Mouse (Mus musculus) midbrain, embryonic 16.5 days (tissue): ENCODE results near the gene Dclk1. TPM values are rescaled to one million over a fixed set of nuclear protein-coding genes. Genes with fewer than 3 reads are reported as not detected.

Experiments
- ATAC-seq: fragments of 200-750 bp; cut with Nextera tagmentation; 2 replicates; pipeline ENCODE4 v1.8.0; 2017; ENCODE audit warnings: moderate TSS enrichment
- H3K27ac ChIP-seq: fragments of 300-500 bp; sonication (generic); 2 replicates; pipeline ENCODE4 v1.5.1; 2014; ENCODE audit warnings: mild to moderate bottlenecking, low read length, mixed read lengths
- H3K27me3 ChIP-seq: fragments of 300-500 bp; sonication (generic); 2 replicates; pipeline ENCODE4 v1.6.1; 2014; ENCODE audit warnings: low read depth, low read length, mixed read lengths; ENCODE audit not compliant: control insufficient read depth, insufficient read depth
- H3K36me3 ChIP-seq: fragments of 300-500 bp; sonication (generic); 2 replicates; pipeline ENCODE4 v1.6.1; 2014; ENCODE audit warnings: mild to moderate bottlenecking, low read length, moderate library complexity, mixed read lengths; ENCODE audit not compliant: control insufficient read depth, insufficient read depth
- H3K4me1 ChIP-seq: fragments of 300-500 bp; sonication (generic); 2 replicates; pipeline ENCODE4 v1.6.1; 2014; ENCODE audit warnings: mild to moderate bottlenecking, low read length, mixed read lengths; ENCODE audit not compliant: control insufficient read depth, insufficient read depth
- H3K4me2 ChIP-seq: fragments of 300-500 bp; sonication (generic); 2 replicates; pipeline ENCODE4 v1.6.1; 2014; ENCODE audit warnings: mild to moderate bottlenecking, low read length, mixed read lengths
- H3K4me3 ChIP-seq: fragments of 300-500 bp; sonication (generic); 2 replicates; pipeline ENCODE4 v1.5.1; 2014; ENCODE audit warnings: low read depth, mild to moderate bottlenecking, low read length, moderate library complexity, mixed read lengths
- H3K9ac ChIP-seq: fragments of 300-500 bp; sonication (generic); 2 replicates; pipeline ENCODE4 v1.6.1; 2014; ENCODE audit warnings: low read depth, low read length, mixed read lengths
- H3K9me3 ChIP-seq: fragments of 300-500 bp; sonication (generic); replicated peaks from 2 replicates; pipeline ENCODE4 v1.6.1; 2014; ENCODE audit warnings: mild to moderate bottlenecking, low read length, mixed read lengths; ENCODE audit not compliant: control insufficient read depth, poor library complexity, severe bottlenecking
- WGBS: fragments of 180-500 bp; shearing (Covaris S2); extraction: QIAGEN DNeasy Blood & Tissue Kit; methylation state at CpG from one replicate; pipeline ENCODE4 v1.1.7; 2014; 5-methylcytosine and 5-hydroxymethylcytosine counted together
- polyA plus RNA-seq: library from polyadenylated mRNA; unstranded; fragments of >200 nt; fragmentation: Nextera tagmentation; extraction: Ambion mirVana; gene quantifications from 2 replicates; pipeline ENCODE4 v1.2.1, GENCODE M21; 2015

The Dclk1 gene
- polyA plus RNA-seq, 1 experiment from 2014 or later: 293 TPM

DNA sequence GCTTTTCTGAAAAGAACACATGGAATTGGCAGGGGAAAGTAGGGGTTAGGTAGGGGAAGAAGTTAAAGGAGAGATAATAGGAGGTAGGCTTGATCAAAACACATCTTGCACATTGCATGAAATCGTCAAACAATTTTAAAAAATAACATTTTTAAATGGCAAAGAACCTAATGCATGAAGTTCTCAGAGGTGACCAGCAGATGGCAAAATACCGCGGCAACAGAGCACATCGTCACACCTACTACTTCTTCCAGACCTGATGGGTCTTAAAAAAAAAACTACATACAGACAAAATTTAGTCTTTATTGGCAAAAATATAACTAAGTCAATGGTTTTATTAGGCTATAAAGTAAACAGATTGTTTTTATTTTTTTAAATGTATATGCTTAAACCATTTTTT, 252.2 kb downstream of the Dclk1 start:
- 45% methylated on average over 4 of the region's 4 CpGs for WGBS
- ATAC-seq: no peak
- H3K9me3 ChIP-seq: no peaks in the 10 kb centered on the region
- H3K27me3 ChIP-seq: no peaks in the 10 kb centered on the region
- no peak overlapping the region for H3K4me3 ChIP-seq
- H3K4me2 ChIP-seq: no peak overlapping the region
- no peak overlapping the region for H3K9ac ChIP-seq
- peaks cover 22% of the 10 kb centered on the region for H3K36me3 ChIP-seq
- H3K4me1 ChIP-seq: 0 out of 2 replicates have a peak, but pooled peaks cover 2% of the 10 kb centered on the region
- H3K27ac ChIP-seq: no peak overlapping the region

GRCm38 (mm10) chr3:55495231-55495630, 253.1 kb downstream of the Dclk1 start:
- H3K27ac ChIP-seq: no peak overlapping the region
- 73% methylated on average over 7 of the region's 7 CpGs for WGBS
- no peak overlapping the region for H3K4me2 ChIP-seq
- H3K9ac ChIP-seq: no peak overlapping the region
- peaks cover 23% of the 10 kb centered on the region for H3K36me3 ChIP-seq
- 0 out of 2 replicates have a peak, but pooled peaks cover 2% of the 10 kb centered on the region for H3K4me1 ChIP-seq
- H3K4me3 ChIP-seq: no peak overlapping the region
- H3K9me3 ChIP-seq: no peaks in the 10 kb centered on the region
- no peaks in the 10 kb centered on the region for H3K27me3 ChIP-seq
- no peak for ATAC-seq

GRCm38 (mm10) chr3:55495866-55496265, 253.7 kb downstream of the Dclk1 start:
- Histone ChIP-seq H3K4me3 (no peak overlapping the region), H3K9me3 (no peaks in the 10 kb centered on the region), H3K4me2 (no peak overlapping the region), H3K27me3 (no peaks in the 10 kb centered on the region), H3K36me3 (peaks cover 23% of the 10 kb centered on the region), H3K4me1 (0 out of 2 replicates have a peak, but pooled peaks cover 2% of the 10 kb centered on the region), H3K27ac (no peak overlapping the region), H3K9ac (no peak overlapping the region)
- ATAC-seq: no peak
- WGBS: 14% methylated on average over 4 of the region's 4 CpGs

GRCm38 (mm10) chr3:55496462-55496941, 254.3 kb downstream of the Dclk1 start:
- ATAC-seq: no peak
- WGBS: 73% methylated on average over 9 of the region's 9 CpGs

DNA sequence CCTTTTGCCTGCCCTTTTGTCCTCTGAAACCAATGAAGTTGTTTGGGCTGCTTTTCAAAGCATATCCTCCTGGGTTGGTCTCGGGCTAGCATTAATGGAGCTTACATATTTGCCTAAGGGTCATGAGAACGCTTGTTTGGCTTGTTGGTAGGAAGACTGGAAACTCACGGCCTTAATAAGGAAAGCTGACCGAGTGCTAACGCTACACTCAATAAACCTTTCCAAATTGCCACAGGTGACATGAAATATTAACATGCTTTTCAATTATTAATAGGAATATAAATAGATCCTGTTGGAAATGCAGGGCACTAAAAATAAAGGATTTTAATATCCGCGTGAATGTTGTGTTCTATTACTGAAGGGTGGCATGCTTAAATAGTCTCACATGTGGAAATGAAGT, 257.1 kb downstream of the Dclk1 start:
- Histone ChIP-seq H3K4me1 (0 out of 2 replicates have a peak, but pooled peaks cover 2% of the 10 kb centered on the region), H3K9ac (no peak overlapping the region), H3K9me3 (no peaks in the 10 kb centered on the region), H3K36me3 (peaks cover 40% of the 10 kb centered on the region), H3K4me3 (no peak overlapping the region), H3K27ac (peak overlapping the region; percentile 53), H3K4me2 (no peak overlapping the region), H3K27me3 (no peaks in the 10 kb centered on the region)
- peak; percentile 55; the same call in 1 of the 2 replicates for ATAC-seq
- WGBS: 62% methylated on average over 7 of the region's 7 CpGs

More at GRCm38 (mm10) chr3:55496462-55496941, 254.3 kb downstream of the Dclk1 start:
- Histone ChIP-seq H3K9ac (no peak overlapping the region), H3K4me2 (no peak overlapping the region), H3K27me3 (no peaks in the 10 kb centered on the region), H3K36me3 (peaks cover 25% of the 10 kb centered on the region), H3K27ac (no peak overlapping the region), H3K4me1 (0 out of 2 replicates have a peak, but pooled peaks cover 2% of the 10 kb centered on the region), H3K9me3 (no peaks in the 10 kb centered on the region), H3K4me3 (no peak overlapping the region)

GRCm38 (mm10) chr3:55510198-55510597, 268.0 kb downstream of the Dclk1 start:
- H3K9ac ChIP-seq: no peak overlapping the region
- no peaks in the 10 kb centered on the region for H3K9me3 ChIP-seq
- H3K27me3 ChIP-seq: no peaks in the 10 kb centered on the region
- ATAC-seq: no peak
- H3K4me1 ChIP-seq: no peaks in the 10 kb centered on the region
- H3K4me3 ChIP-seq: no peak overlapping the region
- WGBS: 86% methylated on average over 7 of the region's 7 CpGs
- no peak overlapping the region for H3K4me2 ChIP-seq
- peaks cover 38% of the 10 kb centered on the region for H3K36me3 ChIP-seq
- no peak overlapping the region for H3K27ac ChIP-seq

DNA sequence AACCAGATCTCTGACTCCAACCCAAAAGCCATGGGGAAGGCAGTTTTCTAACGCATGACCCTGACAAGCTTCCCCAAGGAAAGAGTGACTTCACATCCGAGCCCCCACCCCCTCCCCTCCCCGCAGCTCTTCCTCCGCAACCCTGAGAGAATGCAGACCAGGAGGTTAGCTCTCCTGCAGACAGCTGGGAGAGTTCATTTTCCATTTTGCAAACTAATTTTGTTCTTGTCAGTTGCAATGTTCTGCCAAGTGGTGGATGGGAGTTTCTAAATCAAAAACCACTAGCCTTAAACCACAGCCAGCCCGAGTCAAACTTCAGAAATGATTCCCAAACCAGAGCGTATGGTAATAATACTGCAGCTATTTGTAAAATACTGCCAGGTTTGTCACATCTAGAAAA, 269.5 kb downstream of the Dclk1 start:
- H3K4me1 ChIP-seq: peaks cover 2% of the 10 kb centered on the region; the same call in 1 of the 2 replicates
- 65% methylated on average over 6 of the region's 6 CpGs for WGBS
- no peak for ATAC-seq
- H3K9me3 ChIP-seq: no peaks in the 10 kb centered on the region
- H3K9ac ChIP-seq: no peak overlapping the region
- H3K27me3 ChIP-seq: no peaks in the 10 kb centered on the region
- peak overlapping the region; percentile 14; the same call in 1 of the 2 replicates for H3K27ac ChIP-seq
- H3K4me2 ChIP-seq: no peak overlapping the region
- no peak overlapping the region for H3K4me3 ChIP-seq
- peaks cover 33% of the 10 kb centered on the region for H3K36me3 ChIP-seq

DNA sequence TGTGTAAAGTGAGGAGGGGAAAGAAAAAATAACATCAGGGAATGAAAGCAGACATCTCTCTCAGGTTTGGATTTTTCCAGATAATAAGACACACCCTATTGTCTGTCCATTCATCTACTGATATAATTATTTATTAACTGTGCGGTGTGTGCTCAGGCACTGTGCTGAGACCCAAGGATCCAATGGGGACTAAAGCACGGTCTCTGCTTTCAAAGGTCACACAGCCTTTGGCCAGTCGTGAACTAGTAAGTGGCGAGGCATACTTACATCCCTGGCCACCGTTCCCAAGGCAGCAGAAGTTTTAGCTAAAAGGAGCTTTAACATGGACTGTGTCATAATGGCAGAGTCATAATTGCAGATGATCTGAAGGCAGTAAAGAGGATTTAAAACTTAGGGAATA, 273.8 kb downstream of the Dclk1 start:
- Histone ChIP-seq H3K4me2 (no peak overlapping the region), H3K36me3 (peaks cover 22% of the 10 kb centered on the region), H3K27ac (peak overlapping the region; percentile 65; the same call in 1 of the 2 replicates), H3K4me3 (no peak overlapping the region), H3K9me3 (no peaks in the 10 kb centered on the region), H3K4me1 (peaks cover 18% of the 10 kb centered on the region), H3K27me3 (no peaks in the 10 kb centered on the region), H3K9ac (no peak overlapping the region)
- no peak for ATAC-seq
- WGBS: 53% methylated on average over 5 of the region's 5 CpGs

DNA sequence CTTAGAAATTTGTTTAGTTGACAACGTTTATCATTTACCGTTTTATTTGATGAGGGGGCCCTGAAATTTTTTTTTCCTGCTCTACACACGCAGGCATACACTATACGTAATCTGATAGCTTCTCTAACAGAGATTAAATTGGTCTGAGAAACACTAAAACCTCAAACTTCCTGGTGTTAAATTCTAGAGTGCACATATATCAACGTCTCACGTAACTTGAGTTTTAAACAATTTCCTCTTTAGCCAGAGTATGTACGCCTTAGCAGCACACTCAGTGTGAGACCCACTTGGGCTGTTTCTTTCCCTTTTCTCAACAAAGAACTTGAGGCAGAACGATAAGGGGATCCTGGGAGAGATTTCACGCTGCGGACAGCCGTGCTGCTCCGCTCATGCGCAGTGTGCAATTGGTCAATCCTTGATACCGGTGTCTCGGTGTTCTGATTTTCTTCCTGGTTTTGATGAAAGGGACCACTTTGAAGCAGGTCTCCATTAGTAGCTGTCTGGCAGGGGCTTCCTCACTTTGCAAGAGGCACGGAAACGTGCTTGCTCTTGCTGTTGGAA, 275.4 kb downstream of the Dclk1 start:
- H3K36me3 ChIP-seq: peaks cover 22% of the 10 kb centered on the region

More for the DNA sequence above, 275.4 kb downstream of the Dclk1 start:
- peak overlapping the region; percentile 65 for H3K27ac ChIP-seq
- no peak for ATAC-seq
- no peaks in the 10 kb centered on the region for H3K27me3 ChIP-seq
- no peak overlapping the region for H3K4me3 ChIP-seq
- peaks cover 29% of the 10 kb centered on the region for H3K4me1 ChIP-seq
- H3K4me2 ChIP-seq: no peak overlapping the region
- WGBS: 69% methylated on average over 17 of the region's 17 CpGs
- H3K9me3 ChIP-seq: no peaks in the 10 kb centered on the region
- H3K9ac ChIP-seq: no peak overlapping the region
